Mouse (Mus musculus) adrenal gland, adult (tissue): ENCODE data around the gene Crybg1.

ENCODE experiments used
- DNase-seq, 2 experiments: peaks; one replicate each; pipeline ENCODE4 v3.0.0; 2022 to 2023; ENCODE audit warnings: low spot score in 1 of 2; ENCODE audit not compliant: inconsistent age in 2 of 2

The Crybg1 gene

DNA sequence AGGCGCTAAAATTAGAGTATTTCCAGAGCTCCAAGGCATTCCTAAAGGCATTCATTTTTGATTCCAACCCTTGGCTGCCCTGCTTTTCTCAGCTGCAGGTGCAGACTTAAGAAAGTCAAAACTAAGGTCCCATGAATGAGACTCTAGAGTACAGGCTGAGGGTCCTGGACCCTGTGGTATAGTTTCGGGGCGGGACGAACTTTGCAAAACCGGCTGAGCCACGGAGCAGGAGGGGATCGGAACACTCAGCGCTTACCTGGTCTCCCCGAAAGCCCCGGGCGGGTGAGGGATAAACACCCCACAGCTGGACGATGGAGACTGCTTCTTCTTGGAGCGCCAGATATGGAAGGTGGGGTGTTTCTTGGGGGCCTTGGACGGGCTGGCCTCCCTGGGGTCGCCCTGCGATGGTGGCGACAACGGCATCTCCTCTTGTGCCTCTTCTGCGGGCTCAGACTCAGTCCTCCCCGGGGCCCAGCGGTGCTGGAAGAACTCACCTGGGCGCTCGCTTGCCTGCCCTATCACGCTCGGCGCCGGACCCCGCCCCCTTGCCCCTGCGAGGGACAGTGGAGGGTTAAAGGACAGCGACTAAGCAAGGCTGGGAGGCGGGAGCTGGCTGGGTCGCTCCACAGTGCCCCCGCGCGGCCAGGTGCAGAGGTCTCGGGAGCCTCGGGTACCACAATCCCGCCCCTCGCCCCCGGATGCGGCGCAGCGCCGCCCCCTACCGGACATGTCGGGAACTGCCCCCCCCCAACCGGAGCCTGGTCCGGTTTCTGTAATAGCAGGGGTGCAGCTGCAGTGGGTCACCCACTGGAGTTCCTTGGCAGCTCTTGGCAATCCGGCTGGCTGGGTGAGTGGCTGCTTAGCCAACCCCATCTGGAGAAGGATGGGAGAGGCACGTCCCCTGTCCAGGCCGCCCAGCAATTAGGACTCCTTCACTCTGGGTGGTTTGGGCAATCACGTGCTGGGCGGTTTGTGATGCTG lies at the start of gene Crybg1:
Gene Crybg1 (minus strand): TSS at position 517 of the 981 bp plus-strand sequence.
- DNase-seq: peak; percentile 44 to 78

DNA sequence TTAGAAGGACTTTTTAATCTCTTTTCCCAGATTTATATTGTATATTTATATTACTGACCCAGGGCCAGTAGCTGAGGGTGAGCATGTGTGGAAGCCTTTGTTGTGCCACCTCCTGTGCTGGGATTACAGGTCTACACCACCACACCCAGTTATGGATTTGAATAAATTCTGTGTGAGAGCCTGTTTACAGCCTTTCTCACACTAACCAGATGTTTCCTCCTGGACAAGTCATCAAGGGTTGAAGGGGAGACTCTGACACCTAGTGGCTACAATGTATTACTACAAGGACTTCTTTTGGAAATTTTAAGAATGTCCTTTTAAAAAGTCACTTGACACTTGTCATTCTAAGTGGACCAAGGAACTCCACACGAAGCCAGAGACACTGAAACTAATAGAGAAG lies 28.7 kb upstream of the Crybg1 start:
- peak in 1 of 2 experiments; percentile 61 for DNase-seq

DNA sequence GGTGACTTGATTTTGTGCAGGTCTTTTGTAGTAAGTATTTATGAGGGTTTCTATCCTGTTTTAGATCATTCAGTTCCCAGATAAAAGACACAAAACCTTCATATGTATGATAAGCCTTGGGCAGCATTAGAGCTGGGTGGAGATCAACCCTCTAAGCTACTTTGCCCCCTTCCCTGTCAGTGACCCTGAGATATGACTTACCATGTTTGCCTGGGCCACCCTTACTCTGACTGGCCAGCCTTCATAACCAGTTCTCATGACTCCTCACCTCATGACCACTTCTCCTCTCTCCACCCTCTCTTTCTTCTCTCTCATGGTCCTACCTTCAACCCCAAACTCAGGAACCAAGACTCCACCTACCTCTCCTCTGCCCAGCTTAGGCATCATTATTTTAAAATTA lies 27.9 kb upstream of the Crybg1 start:
- DNase-seq: no peak

DNA sequence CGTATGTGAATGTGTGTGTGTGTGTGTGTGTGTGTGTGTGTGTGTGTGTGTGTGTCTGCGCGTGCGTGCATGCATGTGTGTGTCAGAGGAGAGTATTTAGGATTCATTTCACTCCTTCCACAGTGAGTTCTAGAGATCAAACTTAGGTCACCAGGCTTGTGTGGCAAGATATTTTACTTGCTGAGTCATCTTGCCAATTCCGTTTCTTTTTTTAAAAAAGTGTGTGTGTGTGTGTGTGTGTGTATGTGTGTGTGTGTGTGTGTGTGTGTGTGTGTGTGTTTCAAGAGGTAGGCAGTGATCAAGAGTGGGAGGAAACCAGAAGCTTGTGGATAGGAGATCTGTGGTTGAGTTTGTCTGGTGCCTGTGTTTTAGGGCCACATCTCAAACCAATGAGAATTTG lies 27.5 kb upstream of the Crybg1 start:
- no peak for DNase-seq

DNA sequence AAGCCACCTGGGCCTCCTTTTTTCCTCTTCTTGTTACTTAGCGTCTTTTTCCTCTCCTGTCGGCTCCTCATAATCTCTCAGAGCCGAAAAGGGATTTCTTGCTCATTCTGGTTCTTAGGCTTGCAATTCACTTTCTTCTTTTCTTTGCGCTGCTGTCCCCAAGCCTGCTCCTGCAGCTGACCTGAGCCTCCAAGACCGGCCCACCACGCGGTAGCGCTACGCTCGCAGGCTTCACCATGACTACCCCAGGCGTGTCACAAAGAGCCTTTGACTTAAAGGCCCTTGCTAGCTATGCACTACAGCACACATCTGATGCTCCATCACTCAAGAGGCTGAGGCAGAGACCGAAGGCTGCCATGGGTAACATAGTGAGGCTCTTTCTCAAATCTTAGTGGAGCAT lies 21.5 kb upstream of the Crybg1 start:
- DNase-seq: no peak

DNA sequence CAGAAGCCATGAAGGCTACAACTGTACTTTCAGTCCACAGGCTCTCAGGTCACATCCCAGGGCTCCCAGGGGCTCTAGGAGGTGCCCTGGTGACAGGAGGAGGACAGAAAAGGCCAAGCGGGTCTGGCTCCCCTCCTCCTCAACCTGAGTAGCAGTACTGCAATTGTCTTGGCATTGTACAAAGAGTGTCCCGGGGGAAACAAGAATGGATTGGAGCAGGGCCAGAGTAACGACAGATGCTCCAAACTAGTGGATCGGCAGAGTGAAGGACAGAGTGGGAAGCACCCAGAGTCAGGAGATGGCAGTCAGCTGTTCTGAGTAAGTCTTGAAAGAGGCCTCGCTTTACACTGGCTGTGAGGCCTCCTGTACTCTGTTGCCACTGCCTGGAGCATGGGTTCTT lies 18.4 kb upstream of the Crybg1 start:
- DNase-seq: no peak

DNA sequence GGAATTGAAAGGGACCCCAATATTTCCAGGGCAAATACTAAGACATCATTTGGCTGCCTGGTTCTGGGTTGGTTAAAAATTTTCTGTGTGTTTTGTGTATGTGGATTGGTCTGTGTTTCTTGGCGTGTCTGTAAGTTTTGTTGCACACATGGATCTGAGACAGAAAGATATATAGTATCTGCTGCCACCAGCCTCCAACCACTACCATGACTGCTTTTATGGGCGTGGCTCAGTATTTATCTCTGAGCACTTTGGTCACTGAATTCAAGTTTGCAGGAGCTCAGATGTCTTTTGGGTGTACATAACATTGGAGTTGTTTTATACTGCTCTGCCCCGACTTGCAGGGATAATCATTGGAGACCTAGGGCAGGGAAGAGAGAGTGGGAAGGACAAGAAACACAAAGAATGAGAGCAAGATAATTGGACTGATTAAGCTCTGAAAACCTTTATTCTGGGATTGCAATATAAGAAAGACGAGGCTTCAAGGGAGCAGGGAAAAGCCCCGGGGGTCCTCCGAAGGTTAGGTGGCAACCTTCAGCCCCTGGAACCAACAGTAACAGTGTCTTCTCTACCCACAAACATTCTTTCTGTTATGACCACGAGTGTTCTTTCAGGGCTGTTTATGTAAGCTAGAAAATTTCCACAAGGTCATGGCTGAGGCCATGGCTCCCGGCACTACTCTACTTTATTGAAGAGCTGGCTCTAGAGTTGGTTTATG lies 15.8 kb upstream of the Crybg1 start:
- DNase-seq: peak; percentile 23 to 62

DNA sequence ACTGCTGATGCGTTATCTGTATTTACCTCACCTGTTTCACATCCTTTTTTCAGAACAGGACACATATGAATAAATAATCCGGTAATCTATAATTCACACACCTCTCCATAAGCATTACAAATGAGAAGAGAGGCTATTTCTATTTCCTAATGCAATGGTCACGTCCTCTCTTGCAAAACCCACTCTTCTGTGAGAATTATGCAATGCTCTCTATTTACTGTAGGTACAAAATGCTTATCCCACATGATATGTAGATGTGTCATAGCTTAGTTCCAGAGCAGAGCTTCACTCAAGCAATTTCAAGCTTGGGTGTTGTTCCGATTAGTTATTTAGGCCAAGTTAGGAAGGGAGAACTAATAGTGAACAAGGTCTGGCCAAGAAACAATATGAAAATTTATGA lies 14.4 kb upstream of the Crybg1 start:
- DNase-seq: no peak

DNA sequence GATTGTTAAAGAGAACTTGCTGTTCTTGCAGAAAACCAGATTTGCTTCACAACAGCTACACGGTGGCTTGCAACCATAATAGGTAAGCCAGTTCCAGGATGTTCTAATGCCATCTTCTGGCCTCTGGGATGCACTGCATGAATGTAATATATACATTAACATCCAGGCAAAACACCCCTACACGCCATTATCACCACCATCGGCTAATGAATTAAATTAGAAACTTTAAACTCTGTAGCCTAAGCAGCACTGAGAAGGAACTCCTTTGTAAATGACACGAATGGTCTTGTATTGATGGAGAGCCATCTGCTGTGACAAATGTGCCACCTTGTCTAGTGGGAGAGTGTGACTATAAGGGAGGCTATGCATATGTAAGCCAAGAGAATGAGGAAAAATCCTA lies 11.5 kb upstream of the Crybg1 start:
- DNase-seq: no peak

DNA sequence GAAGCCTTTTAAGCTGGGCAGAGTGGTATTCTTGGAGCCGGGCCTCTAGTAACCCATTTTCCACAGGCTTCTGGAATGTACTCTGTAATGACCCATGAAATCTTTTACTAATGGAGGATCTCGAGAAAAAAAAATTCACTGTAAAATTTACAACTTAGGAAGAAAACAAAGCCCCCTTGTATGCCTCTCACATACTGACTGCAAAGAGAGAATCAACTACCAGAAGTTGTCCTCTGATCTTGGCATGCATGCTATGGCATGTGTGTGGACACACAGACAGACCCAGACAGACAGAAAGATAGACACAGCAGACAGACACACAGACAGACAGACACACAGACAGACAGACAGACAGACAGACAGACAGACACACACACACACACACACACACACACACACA lies 8.8 kb upstream of the Crybg1 start:
- no peak for DNase-seq

DNA sequence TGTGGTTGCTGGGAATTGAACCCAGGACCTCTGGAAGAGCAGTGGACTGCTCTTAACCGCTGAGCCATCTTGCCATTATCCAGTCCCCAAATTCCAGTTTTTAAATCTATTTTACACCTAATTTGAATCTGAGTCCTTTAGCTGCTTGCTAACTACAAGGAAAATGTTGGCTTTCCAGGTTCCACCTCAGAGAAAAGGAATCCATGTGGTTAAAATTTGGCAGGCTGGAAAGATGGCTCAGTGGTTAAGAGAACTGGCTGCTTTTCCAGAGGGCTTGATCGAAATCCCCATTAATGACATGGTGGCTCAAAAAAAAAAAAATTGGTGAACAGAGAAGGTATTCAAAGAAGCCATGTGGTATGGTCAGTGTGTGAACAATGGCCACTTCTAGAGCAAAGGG lies 1.8 kb upstream of the Crybg1 start:
- DNase-seq: no peak

DNA sequence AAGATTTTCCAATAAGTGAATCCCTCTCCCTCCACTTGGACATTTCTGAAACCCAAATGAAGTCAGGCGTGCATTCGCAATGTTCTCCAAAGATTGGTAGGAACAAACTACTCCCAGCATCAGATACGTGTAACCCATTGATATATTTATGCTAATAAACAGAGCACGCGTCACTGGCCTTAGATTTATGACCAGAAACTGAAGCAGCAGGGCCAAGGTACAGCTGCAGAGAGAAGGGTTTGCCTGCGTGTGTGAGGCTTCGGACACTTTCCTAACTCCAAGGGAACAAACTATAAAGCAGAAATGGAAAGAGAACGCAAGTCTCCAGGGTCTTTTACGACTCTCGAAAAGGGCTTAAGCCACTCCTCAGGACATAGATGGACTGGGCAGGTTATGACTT lies 5.3 kb downstream of the Crybg1 start:
- DNase-seq: no peak

DNA sequence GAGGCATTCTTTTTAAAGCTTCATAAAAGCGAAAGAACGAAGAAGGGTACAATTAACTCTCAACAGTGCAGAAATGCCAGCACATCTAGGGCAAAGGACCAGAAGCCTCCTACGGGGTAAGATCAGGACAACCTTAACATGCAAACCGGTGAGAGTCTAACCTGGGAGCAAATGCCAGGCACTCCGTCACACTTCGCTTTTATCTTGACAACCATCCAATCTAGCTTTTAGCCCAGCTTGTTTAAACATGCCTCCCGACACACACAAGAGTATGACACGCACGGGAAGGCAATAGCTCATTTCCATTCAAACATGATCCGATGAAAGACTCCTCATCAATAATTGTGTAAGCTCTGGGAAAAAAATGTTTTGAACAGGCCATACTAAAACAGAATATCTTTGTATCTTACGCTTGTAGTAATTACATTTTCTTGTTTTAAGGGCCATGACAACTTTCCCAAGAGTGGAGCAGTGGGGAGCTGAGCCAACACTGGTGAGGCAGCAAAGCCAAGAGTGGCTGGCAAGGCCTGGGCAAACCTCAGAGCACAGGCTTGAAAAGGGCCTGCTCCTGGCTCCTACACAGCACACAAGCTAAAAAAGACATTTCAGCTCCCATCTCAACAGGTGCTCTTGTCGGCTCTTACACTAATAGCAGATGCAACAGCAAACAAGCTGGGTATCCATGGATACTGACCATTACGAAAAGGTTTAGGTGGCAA lies 10.4 kb downstream of the Crybg1 start:
- DNase-seq: no peak

DNA sequence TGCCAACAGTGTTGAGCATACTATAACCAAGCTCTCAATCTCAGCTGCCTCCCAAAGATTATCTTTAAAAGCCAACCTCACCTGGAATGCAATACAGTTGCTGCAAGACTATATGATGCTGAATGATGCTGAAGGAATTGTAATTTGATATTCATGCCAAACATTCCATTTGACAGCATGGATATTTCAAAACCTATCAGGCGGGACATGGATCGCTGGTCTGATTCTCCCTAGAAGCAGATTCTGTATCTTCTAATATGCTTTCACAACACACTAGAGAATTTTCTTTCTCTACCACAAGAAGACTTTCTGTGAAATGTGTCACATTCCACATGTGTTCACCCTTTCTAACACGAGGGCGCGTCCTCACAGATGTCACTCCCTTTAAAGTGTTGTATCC lies 22.6 kb downstream of the Crybg1 start:
- DNase-seq: no peak

DNA sequence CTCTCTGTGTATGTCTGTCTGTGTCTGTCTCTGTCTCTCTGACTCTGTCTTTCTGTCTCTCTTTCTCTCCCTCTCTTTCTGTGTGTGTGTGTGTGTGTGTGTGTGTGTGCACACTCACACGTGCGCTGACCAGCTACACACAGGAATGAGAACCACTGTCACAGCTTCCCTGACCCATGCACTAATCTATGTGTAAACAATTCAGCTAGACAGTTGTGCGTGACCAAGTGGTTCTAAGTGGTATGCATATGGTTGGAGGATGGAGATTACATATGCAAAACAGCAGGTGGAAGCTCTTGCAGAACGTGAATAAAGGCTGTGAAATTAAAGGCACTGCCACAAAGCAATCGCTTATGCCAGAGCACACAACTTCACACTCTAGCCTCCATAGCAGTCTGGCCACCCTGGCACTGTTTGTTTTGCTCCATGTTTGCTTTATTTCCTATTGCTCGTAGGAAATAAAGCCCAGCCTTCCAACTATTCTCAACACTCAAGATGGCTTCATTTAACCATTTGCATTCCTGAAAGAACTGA lies 24.2 kb downstream of the Crybg1 start:
- no peak for DNase-seq

DNA sequence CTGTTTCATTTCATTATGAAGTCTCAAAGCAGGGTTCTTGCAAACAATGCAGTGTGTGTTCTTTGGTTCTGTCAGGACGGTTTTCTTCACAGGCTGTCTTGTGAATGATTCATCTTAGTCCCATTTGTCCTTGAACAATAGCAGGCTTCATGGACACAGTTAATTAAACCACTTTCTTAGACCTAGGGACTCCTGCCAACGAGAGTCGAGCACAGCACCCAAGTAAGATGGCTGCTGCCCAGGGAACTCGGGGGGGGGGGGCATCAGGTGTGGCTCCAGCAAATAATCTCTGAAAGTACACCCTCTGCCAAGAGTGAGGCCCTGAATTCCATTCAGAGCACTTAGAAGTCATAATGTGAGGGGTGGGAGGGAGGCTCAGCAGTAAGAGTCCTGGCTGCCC lies 30.0 kb downstream of the Crybg1 start:
- DNase-seq: peak; percentile 11 to 40

DNA sequence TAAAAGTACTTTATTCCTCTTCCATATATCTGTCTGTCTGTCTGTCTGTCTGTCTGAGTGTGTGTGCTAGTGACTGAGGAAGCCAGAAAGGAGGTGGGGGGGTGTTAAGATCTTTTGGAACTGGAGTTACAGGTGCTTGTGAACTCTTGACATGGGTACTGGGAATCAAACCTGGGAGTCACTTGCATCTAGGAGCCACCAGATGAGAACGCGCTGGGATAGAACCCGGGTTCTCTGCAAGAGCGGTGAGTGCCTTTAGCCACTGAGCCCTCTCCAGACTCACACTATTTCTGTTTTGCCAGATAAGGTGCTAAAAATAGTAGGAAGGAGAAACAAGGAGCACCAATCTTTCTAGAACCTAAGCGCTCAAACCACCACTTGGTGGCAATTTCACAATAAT lies 31.9 kb downstream of the Crybg1 start:
- no peak for DNase-seq

DNA sequence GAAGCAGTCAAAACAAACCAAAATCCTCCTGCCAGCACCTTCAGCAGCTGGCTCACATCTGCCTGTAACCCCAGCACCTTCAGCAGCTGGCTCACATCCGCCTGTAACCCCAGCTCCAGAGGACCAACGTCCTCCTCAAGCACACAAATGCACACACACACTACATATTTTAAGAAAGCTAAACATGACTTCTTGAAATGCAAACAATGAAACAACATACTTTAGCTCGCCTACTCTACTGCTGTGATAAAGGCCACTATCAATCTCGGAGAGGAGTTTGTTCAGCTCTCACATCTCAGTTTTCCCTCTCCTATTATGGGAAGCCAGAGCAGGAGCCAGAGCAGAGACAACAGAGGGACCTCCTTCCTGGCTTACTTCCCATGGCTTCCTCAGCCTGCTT lies 34.0 kb downstream of the Crybg1 start:
- DNase-seq: no peak

DNA sequence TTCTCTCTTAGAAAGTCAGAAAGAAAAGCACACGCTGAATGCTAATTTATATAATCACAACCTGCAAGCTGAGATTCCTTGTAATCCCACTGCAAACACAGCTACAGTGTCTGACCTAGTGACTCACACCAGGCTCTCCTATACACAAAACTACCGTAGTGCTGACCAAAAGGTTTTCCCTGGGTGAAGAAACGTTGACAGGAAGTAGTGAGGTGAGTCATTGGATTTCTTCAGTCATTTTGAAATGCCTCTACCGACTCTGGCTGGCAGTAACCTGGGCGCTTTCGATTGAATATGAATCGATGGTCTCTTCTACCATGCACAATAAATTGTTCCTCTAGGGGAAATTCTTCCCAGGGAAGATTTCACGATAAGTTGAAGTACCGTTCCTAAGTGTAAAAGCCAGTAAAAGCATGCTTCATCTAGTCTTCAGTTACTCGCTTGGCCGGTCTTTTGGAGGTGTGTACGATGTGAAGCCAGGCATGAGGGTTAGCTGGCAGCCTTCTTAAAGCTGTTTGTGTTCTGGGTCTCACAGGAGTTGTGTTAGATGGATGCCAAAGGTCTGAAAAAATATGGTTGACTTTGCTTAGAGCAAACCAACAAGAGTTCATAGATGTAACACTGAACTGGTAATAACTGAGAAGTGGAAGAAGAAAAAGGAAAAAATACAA lies 36.5 kb downstream of the Crybg1 start:
- no peak for DNase-seq

DNA sequence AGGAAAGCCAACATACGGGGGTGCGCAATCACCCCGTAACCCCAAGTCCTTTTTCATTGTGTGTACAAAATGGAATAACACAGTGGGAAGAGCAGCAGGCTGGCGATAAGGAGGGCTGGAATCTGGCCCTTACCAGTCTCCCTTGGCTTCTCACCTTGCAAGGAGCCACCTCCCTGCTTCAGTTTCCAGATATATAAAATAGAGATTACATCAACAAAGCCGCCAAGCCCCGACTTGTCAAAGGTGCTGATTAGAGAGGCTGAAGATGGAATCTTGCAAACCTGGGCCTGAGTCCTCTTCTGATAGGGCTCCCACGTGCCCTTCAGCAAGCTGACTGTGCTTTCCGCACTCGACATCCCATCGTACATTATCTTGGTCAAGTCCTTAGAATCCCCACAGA lies 37.5 kb downstream of the Crybg1 start:
- DNase-seq: no peak

DNA sequence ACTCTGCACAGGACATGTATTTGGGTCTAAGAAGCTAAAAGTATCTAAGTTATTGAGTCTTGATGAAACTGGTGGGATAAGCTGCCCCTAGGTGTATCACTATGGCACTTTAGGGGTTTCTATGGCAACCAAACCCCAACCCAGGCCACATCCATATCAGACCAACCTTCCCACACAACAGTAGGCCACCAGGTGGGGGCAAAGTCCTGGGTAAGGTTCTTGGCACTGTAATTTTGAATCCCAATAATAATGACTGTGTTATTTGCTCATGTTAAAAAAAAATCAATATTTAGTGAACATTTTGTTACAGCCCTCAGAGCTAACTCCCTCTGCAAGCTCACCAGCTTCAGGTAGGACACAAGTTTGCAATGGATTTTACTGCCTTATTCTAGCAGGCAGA lies 38.2 kb downstream of the Crybg1 start:
- DNase-seq: no peak
